Mouse (Mus musculus): ENCODE data around the gene Pno1. TPM values are rescaled to one million over a fixed set of nuclear protein-coding genes. Genes with fewer than 3 reads are reported as not detected.

The Pno1 gene
- total RNA-seq, 2 experiments from 2014 or later = 24.4 to 29.9 TPM

GRCm38 (mm10) chr11:17187649-17188048, 23.7 kb downstream of the Pno1 start:
- intact Hi-C loops (cut with DNase I) = no loop called here
- no peak for DNase-seq (ENCODE audit: low spot score in 2 of 2)

GRCm38 (mm10) chr11:17183165-17183564, 28.2 kb downstream of the Pno1 start:
- intact Hi-C loops (cut with DNase I) = no loop called here
- no peak for DNase-seq (ENCODE audit: low spot score in 2 of 2)

GRCm38 (mm10) chr11:17181807-17182206, 29.6 kb downstream of the Pno1 start, which contains the start of gene Wdr92:
Gene Wdr92, plus strand, starts transcription at chr11:17182107.
- no peak for DNase-seq (ENCODE audit: low spot score in 2 of 2)
- intact Hi-C loops (cut with DNase I) = no loop called here

GRCm38 (mm10) chr11:17180753-17181152, 30.6 kb downstream of the Pno1 start:
- intact Hi-C loops (cut with DNase I) = no loop called here
- DNase-seq (ENCODE audit: low spot score in 2 of 2) = no peak

- intact Hi-C loops (cut with DNase I) = no loop called here
- no peak for DNase-seq (ENCODE audit: low spot score in 2 of 2)
These were observed 34.7 kb downstream of the Pno1 start for GRCm38 (mm10) chr11:17176638-17177037.

- no peak for DNase-seq (ENCODE audit: low spot score in 2 of 2)
- intact Hi-C loops (cut with DNase I) = no loop called here
These were observed 39.1 kb downstream of the Pno1 start for GRCm38 (mm10) chr11:17172300-17172699.

- intact Hi-C loops (cut with DNase I) = no loop called here
- no peak for DNase-seq (ENCODE audit: low spot score in 2 of 2)
These were observed 40.2 kb downstream of the Pno1 start for GRCm38 (mm10) chr11:17170938-17171729.

GRCm38 (mm10) chr11:17169262-17169661, 42.1 kb downstream of the Pno1 start:
- DNase-seq (ENCODE audit: low spot score in 2 of 2) = no peak
- intact Hi-C loops (cut with DNase I) = no loop called here

GRCm38 (mm10) chr11:17166627-17167026, 44.7 kb downstream of the Pno1 start:
- DNase-seq (ENCODE audit: low spot score in 2 of 2) = no peak
- intact Hi-C loops (cut with DNase I) = no loop called here

GRCm38 (mm10) chr11:17163956-17164355, 47.4 kb downstream of the Pno1 start:
- intact Hi-C loops (cut with DNase I) = loop anchor here (5.0 kb wide), 1 partner anchor 93 kb away; the partner anchor contains the start of gene C1d
- no peak for DNase-seq (ENCODE audit: low spot score in 2 of 2)

GRCm38 (mm10) chr11:17160242-17160641, 51.1 kb downstream of the Pno1 start:
- peak; percentile 63 to 82 for DNase-seq (ENCODE audit: low spot score in 2 of 2)
- intact Hi-C loops (cut with DNase I) = loop anchor here (5.0 kb wide), 1 partner anchor 97 kb away; the partner anchor contains the start of gene C1d

GRCm38 (mm10) chr11:17159738-17160241, 51.6 kb downstream of the Pno1 start:
- intact Hi-C loops (cut with DNase I) = loop anchor here (5.0 kb wide), 3 partner anchors 52 to 98 kb away; partner anchors contain the start of gene C1d
- peak; percentile 65 to 67 for DNase-seq (ENCODE audit: low spot score in 2 of 2)

GRCm38 (mm10) chr11:17158858-17159737, 52.3 kb downstream of the Pno1 start, which contains the start of gene Ppp3r1:
Gene Ppp3r1, plus strand, starts transcription at chr11:17159263.
- intact Hi-C loops (cut with DNase I) = loop anchor here (5.0 kb wide), 2 partner anchors 52 to 77 kb away; no protein-coding TSS in a partner anchor

More at GRCm38 (mm10) chr11:17158858-17159737, 52.3 kb downstream of the Pno1 start, which contains the start of gene Ppp3r1:
- peak; percentile 96 to 97 for DNase-seq (ENCODE audit: low spot score in 2 of 2)

Other genes with a start within 250 kb of the Pno1 start
- gene Cnrip1, start 160.0 kb downstream of the Pno1 start, total RNA-seq (2021) = 100 to 1,000 TPM; 151 to 156 TPM
- 1 to 10 TPM; 4.5 to 5.5 TPM for gene Plek, start 159.2 kb downstream of the Pno1 start, total RNA-seq (2021)
- gene Ppp3r1, start 52.3 kb downstream of the Pno1 start, total RNA-seq (2021) = 100 to 1,000 TPM; 697 to 717 TPM
- gene Wdr92, start 29.5 kb downstream of the Pno1 start, total RNA-seq (2021) = 1 to 10 TPM; 6.0 to 6.8 TPM
- 10 to 100 TPM; 46.7 to 57.0 TPM for gene C1d, start 46.0 kb upstream of the Pno1 start, total RNA-seq (2021)